Mouse (Mus musculus): ENCODE results near the gene Hoxc9. TPM values are rescaled to one million over a fixed set of nuclear protein-coding genes. Genes with fewer than 3 reads are reported as not detected.
A peak's percentile ranks its signal among the peaks of the same experiment; 100 is the strongest.

Gene Hoxc9
- polyA plus RNA-seq, 1 experiment from 2014 or later = not detected

GRCm38 (mm10) chr15:102977423-102977974 is 1.3 kb downstream of the Hoxc9 start:
- 7% methylated on average over 16 of the region's 16 CpGs for WGBS
- no peak overlapping the region for H3K9ac ChIP-seq (ENCODE audit: low read length)

DNA sequence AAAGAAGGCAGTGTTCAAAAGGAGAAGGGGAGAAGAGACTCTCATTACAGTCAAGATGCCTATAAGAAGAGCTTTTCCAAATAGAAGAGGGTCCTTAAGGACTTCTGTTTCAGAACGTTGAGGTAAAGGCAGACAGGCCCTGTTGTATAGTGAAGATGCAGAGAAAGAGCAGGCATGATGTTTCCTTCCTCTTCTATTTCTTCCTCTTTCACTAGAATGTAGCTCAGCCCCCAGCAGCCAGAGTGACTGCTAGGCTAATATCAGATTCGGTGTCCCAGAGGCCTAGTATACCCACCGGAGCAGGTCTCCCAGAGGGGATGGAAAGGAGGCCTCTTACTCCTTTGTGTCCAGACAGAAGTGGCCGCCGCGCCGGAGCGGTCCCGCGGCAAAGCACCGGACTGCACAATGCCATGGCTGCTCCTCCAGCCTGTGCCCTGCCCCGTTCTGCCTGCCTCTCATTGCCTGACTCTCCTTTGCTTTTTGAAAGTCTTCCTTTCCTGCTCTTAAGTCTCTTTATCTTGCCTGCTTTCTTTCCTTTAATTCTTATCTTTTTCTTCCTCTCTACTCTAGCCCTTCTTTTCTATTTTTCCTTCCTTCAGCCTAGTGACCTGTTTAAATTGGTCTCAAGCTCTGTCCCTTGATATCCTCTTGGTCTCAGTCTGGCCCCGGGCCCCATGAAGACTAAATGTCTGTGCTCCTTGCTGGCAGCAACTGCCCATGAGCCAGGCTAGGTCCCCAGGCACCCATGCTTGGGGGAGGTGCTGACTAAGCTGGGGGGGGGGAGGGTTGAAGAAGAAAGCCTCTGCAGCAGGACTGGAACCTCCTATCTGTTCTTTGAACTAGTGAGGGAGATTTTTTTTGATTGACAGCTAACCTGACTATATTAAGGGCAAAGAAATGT is 2.6 kb downstream of the Hoxc9 start:
- no peak overlapping the region for H3K4me3 ChIP-seq (ENCODE audit: low read depth, low read length)
- H3K9me3 ChIP-seq (ENCODE audit: control insufficient read depth, low read length) = no peaks in the 10 kb centered on the region
- DNase-seq (ENCODE audit: low spot score) = no peak
- TF ChIP-seq EP300 (optimal IDR thresholded peaks at IDR 0.05) (no peak), CTCF (IDR thresholded peaks at IDR 0.05; ENCODE audit: low read depth) (no peak)
- 15% methylated on average over 13 of the region's 13 CpGs for WGBS
- H3K4me2 ChIP-seq (replicated peaks; ENCODE audit: low read depth) = no peak overlapping the region
- H3K9ac ChIP-seq (ENCODE audit: low read length) = no peak overlapping the region
- ATAC-seq (ENCODE audit: low FRiP score, low TSS enrichment) = no peak
- H3K36me3 ChIP-seq (ENCODE audit: control insufficient read depth, insufficient read depth, low read length) = no peaks in the 10 kb centered on the region
- H3K4me1 ChIP-seq (replicated peaks; ENCODE audit: control insufficient read depth, insufficient read depth) = no peaks in the 10 kb centered on the region
- peaks cover 52% of the 10 kb centered on the region for H3K27me3 ChIP-seq (ENCODE audit: control insufficient read depth, insufficient read depth, low read length)
- H3K27ac ChIP-seq (replicated peaks) = no peak overlapping the region

More at GRCm38 (mm10) chr15:102977423-102977974, 1.3 kb downstream of the Hoxc9 start:
- no peaks in the 10 kb centered on the region for H3K36me3 ChIP-seq (ENCODE audit: control insufficient read depth, insufficient read depth, low read length)
- DNase-seq (ENCODE audit: low spot score) (no peak), ATAC-seq (ENCODE audit: low FRiP score, low TSS enrichment) (no peak)
- peak overlapping the region; percentile 36 for H3K4me2 ChIP-seq (replicated peaks; ENCODE audit: low read depth)
- H3K27me3 ChIP-seq (ENCODE audit: control insufficient read depth, insufficient read depth, low read length) = peaks cover 58% of the 10 kb centered on the region
- H3K4me3 ChIP-seq (ENCODE audit: low read depth, low read length) = peak overlapping the region; percentile 23
- H3K9me3 ChIP-seq (ENCODE audit: control insufficient read depth, low read length) = no peaks in the 10 kb centered on the region
- H3K27ac ChIP-seq (replicated peaks) = no peak overlapping the region
- no peak for TF ChIP-seq EP300 (optimal IDR thresholded peaks at IDR 0.05)
- no peak for TF ChIP-seq CTCF (IDR thresholded peaks at IDR 0.05; ENCODE audit: low read depth)
- no peaks in the 10 kb centered on the region for H3K4me1 ChIP-seq (replicated peaks; ENCODE audit: control insufficient read depth, insufficient read depth)

DNA sequence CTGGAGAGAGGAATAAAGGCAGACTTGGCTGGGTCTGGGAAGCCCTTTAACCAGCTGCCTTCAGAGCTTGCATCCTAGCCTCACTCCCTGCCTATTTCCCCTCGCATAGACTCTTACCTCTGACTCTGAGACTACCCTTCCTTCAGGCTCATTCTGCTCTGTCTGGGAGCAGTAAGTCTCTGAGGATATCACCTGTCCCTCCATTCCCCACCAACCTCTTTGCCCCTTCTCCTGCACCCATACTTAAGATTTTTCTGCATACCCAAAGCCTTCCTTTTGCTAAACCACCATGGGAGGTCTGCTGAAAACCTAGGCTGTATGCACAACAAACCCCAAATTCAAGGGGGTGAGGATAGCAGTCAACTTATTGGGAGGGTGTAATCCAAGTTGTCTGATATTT is 3.7 kb downstream of the Hoxc9 start:
- no peak for TF ChIP-seq EP300 (optimal IDR thresholded peaks at IDR 0.05)
- TF ChIP-seq CTCF (IDR thresholded peaks at IDR 0.05; ENCODE audit: low read depth) = no peak
- Histone ChIP-seq H3K27me3 (ENCODE audit: control insufficient read depth, insufficient read depth, low read length) (peaks cover 48% of the 10 kb centered on the region), H3K4me2 (replicated peaks; ENCODE audit: low read depth) (no peak overlapping the region), H3K9me3 (ENCODE audit: control insufficient read depth, low read length) (no peaks in the 10 kb centered on the region), H3K9ac (ENCODE audit: low read length) (no peak overlapping the region), H3K27ac (replicated peaks) (no peak overlapping the region), H3K4me3 (ENCODE audit: low read depth, low read length) (no peak overlapping the region), H3K4me1 (replicated peaks; ENCODE audit: control insufficient read depth, insufficient read depth) (no peaks in the 10 kb centered on the region), H3K36me3 (ENCODE audit: control insufficient read depth, insufficient read depth, low read length) (no peaks in the 10 kb centered on the region)
- DNase-seq (ENCODE audit: low spot score) (no peak), ATAC-seq (ENCODE audit: low FRiP score, low TSS enrichment) (no peak)
- 0% methylated on average over 1 of the region's 1 CpGs for WGBS

GRCm38 (mm10) chr15:102980352-102980751 is 4.1 kb downstream of the Hoxc9 start:
- H3K4me3 ChIP-seq (ENCODE audit: low read depth, low read length) = no peak overlapping the region
- H3K9ac ChIP-seq (ENCODE audit: low read length) = no peak overlapping the region
- no peak for DNase-seq (ENCODE audit: low spot score)
- WGBS = 5% methylated on average over 11 of the region's 11 CpGs
- H3K4me2 ChIP-seq (replicated peaks; ENCODE audit: low read depth) = no peak overlapping the region
- no peak overlapping the region for H3K27ac ChIP-seq (replicated peaks)
- H3K36me3 ChIP-seq (ENCODE audit: control insufficient read depth, insufficient read depth, low read length) = no peaks in the 10 kb centered on the region
- no peak for ATAC-seq (ENCODE audit: low FRiP score, low TSS enrichment)
- TF ChIP-seq CTCF (IDR thresholded peaks at IDR 0.05; ENCODE audit: low read depth) (no peak), EP300 (optimal IDR thresholded peaks at IDR 0.05) (no peak)
- H3K9me3 ChIP-seq (ENCODE audit: control insufficient read depth, low read length) = no peaks in the 10 kb centered on the region
- no peaks in the 10 kb centered on the region for H3K4me1 ChIP-seq (replicated peaks; ENCODE audit: control insufficient read depth, insufficient read depth)
- H3K27me3 ChIP-seq (ENCODE audit: control insufficient read depth, insufficient read depth, low read length) = peaks cover 46% of the 10 kb centered on the region

GRCm38 (mm10) chr15:102980912-102981311 is 4.7 kb downstream of the Hoxc9 start:
- H3K4me2 ChIP-seq (replicated peaks; ENCODE audit: low read depth) = no peak overlapping the region; the same call in 1 of the 2 replicates
- no peak for TF ChIP-seq CTCF (IDR thresholded peaks at IDR 0.05; ENCODE audit: low read depth)
- no peak for TF ChIP-seq EP300 (optimal IDR thresholded peaks at IDR 0.05)
- no peak overlapping the region for H3K9ac ChIP-seq (ENCODE audit: low read length)
- no peak for ATAC-seq (ENCODE audit: low FRiP score, low TSS enrichment)
- H3K36me3 ChIP-seq (ENCODE audit: control insufficient read depth, insufficient read depth, low read length) = no peaks in the 10 kb centered on the region
- no peak for DNase-seq (ENCODE audit: low spot score)
- no peak overlapping the region for H3K27ac ChIP-seq (replicated peaks)
- 1% methylated on average over 14 of the region's 14 CpGs for WGBS
- no peaks in the 10 kb centered on the region for H3K9me3 ChIP-seq (ENCODE audit: control insufficient read depth, low read length)
- no peaks in the 10 kb centered on the region for H3K4me1 ChIP-seq (replicated peaks; ENCODE audit: control insufficient read depth, insufficient read depth)
- H3K4me3 ChIP-seq (ENCODE audit: low read depth, low read length) = peak overlapping the region; percentile 29
- H3K27me3 ChIP-seq (ENCODE audit: control insufficient read depth, insufficient read depth, low read length) = peaks cover 45% of the 10 kb centered on the region

Data from stomach, postnatal 0 days (tissue).